Mouse (Mus musculus) cerebellum, postnatal 14 days (tissue): ENCODE results near the gene Mpdu1.
"Not testable (repeated sequence)": the region's sequence is repeated elsewhere in the genome, so short reads cannot be mapped to it uniquely, and the experiment has no call there.

Source experiments
- DNase-seq, 2 experiments: peaks; one replicate each; pipeline ENCODE4 v3.0.0; 2021; ENCODE audit warnings: mixed read lengths in 2 of 2

Gene Mpdu1

GRCm38 (mm10) chr11:69663795-69664194, 1.4 kb upstream of the Mpdu1 start:
- no peak for DNase-seq

- DNase-seq: peak in 1 of 2 experiments; percentile 50
Measured at GRCm38 (mm10) chr11:69662967-69663671, 677 bp upstream of the Mpdu1 start.

- peak in 1 of 2 experiments; percentile 43 for DNase-seq
Measured at GRCm38 (mm10) chr11:69661221-69661881, 1.1 kb downstream of the Mpdu1 start.

DNA sequence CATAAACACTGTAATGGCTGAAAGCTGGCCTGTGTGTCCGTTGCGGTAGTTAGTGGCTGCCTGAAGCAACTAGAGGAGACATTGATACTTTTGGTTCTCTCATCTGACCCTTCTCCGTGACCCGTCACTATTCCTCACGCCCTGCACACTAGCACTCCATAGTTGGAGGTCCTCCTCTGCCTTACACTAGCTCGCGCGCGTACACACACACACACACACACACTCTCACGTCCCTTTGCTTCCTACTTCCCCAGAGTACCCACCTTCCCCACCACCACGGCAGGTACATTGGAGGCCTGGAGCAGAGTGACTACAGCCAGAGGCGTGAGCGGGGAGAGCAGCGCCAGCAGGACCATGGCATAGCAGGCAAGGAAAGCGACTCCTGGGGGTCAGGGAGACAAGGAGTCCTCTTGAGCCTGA, 5.0 kb downstream of the Mpdu1 start:
- DNase-seq: no peak

DNA sequence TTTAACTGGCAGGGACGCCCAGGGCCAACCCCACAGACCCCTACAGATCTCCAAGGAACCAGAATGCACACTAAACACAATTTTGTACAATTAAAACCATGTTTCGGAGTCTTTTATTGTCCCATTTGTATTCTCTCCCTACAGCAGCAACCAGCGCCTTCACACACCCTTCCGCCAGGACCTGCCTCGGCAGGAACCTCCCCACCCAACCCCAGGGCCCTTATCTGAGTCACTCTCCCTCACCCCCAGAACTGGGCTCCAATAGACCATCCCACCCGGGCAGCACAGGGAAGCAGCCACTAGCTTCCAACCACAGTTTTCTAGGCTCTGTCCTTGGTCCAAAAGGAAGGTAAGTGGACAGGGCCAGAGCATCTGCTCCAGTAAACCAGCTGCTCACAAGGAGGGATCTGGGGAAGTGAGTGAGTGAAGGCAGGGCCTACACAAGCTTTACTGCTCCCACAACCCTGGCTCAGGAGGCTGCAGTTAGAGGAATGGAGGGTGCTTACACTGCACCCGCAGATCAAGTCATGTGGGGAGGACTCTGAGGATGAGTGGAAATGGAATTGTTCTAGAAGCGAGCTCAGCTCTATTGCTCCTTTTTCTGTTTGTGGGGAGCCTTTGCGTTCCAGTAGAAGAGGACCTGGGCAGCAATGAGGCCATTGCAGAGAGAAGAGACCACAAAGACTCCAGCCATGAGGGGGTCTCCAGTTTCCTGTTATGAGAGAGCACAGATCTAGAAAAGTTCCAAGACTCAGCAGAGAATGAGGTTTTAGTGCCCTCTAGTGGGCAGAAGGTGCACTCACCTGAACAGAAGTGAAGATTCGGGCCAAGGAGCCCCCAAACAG, 5.6 kb downstream of the Mpdu1 start:
- DNase-seq: peak; percentile 69 to 76

GRCm38 (mm10) chr11:69656065-69656455, 6.4 kb downstream of the Mpdu1 start:
- no peak for DNase-seq

DNA sequence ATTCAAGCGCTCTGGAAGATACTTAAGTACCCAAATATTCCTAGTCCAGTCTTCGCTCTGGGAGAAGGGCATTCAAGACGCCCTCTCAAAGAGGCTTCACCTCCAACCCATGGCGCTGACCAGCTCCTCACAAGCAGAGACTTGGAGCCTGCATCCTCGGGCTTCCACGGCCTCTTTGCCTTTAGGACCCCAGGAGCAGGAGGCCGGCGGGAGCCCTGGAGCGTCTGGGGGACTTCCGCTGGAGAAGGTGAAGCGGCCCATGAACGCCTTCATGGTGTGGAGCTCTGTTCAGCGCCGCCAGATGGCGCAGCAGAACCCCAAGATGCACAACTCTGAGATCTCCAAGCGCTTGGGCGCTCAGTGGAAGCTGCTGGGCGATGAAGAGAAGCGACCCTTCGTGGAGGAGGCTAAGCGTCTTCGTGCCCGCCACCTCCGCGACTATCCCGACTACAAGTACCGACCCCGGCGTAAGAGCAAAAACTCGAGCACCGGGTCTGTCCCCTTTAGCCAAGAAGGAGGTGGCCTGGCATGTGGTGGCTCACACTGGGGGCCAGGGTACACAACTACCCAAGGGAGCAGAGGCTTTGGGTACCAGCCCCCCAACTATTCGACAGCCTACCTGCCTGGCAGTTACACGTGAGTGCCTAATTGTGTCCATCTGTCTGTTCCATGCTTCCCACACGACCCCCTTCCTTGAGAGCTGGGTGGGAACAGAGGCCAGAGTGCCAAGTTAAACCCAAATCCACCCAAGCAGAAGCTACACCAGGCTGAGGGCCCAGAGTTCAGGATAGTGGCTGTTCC, 7.0 kb downstream of the Mpdu1 start, which contains the start of gene Sox15:
TSS of gene Sox15 (plus strand) at position 51 of the 801 bp plus-strand sequence.
- peak; percentile 82 to 85 for DNase-seq

DNA sequence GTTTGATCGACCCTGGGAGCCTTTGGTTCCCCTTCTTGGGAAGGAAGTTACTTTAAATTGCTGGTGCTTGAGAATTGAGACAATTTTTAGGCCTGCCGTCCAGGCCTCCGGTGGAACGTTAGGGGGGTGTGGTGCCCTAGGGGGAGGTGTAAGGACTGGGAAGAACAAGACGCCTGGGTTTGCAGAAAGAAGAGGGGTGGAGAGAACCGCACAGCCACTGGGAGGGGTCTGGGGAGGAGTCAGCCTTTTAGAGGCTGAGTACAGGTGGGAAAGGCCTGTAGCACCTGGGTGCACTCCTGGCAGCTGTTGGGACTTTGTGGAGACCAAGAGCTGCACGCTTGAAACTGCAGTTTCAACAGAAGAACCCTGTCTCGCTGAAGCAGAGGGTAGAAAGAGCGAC, 7.7 kb downstream of the Mpdu1 start:
- DNase-seq: no peak

DNA sequence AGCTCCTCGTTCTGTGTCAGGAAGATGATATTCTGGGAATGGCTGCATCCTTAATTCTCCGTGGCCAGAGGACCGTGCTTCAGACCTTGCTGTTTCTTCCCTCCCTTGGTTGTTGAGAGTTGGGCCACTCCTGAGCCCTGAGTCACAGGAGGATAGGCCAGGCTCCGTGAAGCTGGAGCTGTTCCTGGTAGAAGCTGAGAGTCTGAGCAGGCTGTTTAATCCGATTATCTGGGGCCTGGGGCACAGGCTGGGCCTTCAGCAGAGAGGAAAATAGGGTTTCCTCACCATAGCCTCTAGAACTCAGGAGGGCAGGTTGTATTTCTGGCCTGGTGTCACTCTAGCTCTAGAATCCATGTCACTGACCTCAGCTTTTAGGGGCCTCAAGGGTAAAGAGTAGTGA, 9.0 kb downstream of the Mpdu1 start:
- no peak for DNase-seq

- no peak for DNase-seq
Measured at GRCm38 (mm10) chr11:69645860-69646259, 16.6 kb downstream of the Mpdu1 start.

DNA sequence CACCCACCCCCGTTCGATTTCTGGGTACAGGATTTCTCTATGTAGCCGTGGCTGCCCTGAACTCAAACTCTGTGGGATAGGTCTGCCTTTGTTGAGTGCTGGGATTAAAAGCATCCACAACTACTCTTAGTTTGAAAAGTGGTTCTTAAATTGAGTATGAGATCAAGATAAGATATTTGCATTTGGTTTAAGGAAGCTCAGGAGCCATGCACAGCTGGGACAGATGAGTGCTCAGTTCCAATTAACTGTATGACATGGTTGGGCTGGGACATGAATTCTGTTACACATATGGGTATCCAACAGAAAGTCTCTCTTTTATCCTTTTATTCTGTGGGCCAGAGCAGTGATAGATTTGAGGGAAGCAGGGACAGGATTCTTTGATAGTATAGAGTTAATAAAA, 27.0 kb downstream of the Mpdu1 start:
- DNase-seq: no peak

DNA sequence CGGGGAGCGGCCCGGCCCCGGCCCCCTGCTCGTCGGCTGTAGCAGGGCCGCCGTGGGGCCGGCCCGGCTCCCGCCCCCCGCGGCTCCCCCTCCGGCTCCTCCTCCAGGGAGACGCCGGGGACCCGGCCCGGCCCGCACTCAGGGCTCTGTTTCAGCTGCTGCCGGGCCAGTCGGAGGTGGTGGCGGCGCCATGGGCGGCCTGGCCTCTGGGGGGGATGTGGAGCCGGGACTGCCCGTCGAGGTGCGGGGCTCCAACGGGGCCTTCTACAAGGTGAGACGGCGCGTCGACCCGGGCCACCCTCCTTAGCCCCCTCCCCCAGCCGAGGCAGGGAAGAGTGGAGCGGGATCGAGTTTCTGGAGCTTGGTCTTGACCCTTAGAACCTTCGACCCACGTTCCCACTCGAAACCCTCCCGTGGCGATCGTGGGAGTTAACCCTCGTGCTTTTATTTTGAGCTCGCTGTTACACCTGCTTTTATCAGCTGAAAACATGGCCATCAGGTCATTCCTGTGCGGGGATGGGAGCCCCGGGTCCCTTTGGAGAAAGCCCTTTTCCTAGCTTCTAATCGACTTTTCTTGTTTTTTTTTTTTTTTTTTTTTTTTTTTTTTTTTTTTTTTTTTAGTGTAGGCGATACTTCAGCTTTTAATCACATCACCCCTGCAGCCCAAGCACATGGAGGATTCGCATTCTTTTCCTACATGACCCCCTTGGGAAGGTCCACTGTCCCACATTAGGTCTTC, 29.1 kb downstream of the Mpdu1 start:
- no peak for DNase-seq

- peak; percentile 100 for DNase-seq
Measured at GRCm38 (mm10) chr11:69632284-69633089, 30.0 kb downstream of the Mpdu1 start, which contains the start of gene Fxr2. Fxr2 (plus strand) TSS chr11:69632990.

DNA sequence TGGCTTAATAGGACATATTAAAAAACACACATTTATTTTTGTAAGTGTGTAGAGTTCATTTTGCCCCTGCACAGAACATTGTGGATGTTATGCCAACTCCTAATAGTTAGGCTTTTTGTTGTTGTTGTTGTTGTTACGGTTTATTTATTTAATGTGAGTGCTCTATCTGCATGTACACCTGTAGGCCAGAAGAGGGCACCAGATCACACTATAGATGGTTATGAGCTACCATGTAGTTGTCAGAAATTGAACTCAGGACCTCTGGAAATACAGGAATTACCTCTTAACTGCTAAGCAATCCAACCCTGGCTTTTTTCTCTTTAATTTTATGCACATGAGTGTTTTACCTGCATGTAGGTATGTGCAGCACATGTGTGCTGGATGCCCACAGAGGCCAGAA, 32.6 kb downstream of the Mpdu1 start:
- DNase-seq: no peak

DNA sequence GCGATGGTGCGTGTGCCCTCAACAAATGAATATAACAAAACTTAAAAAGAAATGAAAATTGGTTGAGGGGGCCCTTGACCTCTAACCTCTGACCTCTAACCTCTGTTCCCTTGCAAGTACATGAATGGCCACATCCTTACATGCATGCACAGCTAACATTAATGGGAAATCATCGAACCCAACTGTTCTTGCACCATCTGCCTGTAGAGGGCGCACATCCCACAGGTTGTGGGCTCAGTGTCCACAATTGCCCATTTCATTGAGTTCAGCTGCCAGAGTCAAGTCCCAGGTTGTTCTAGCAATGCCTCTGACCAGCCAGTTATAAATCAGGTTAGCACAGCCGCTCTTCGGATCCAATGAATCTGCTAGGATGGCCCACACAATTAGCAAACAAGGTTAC, 34.2 kb downstream of the Mpdu1 start:
- peak; percentile 92 to 94 for DNase-seq

DNA sequence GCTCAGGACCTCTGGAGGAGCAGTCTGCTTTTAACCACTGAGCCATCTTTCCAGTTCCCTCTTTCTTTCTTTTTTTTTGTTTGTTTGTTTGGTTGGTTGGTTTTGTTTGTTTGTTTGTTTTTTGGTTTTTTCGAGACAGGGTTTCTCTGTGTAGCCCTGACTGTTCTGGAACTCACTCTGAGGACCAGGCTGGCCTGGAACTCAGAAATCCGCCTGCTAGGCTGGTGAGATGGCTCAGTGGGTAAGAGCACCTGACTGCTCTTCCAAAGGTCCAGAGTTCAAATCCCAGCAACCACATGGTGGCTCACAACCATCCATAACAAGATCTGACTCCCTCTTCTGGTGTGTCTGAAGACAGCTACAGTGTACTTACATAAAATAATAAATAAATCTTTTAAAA, 38.1 kb downstream of the Mpdu1 start:
- not testable (repeated sequence) for DNase-seq

GRCm38 (mm10) chr11:69623006-69623405, 39.4 kb downstream of the Mpdu1 start:
- no peak for DNase-seq

GRCm38 (mm10) chr11:69622406-69622805, 40.0 kb downstream of the Mpdu1 start:
- DNase-seq: peak; percentile 74 to 78

DNA sequence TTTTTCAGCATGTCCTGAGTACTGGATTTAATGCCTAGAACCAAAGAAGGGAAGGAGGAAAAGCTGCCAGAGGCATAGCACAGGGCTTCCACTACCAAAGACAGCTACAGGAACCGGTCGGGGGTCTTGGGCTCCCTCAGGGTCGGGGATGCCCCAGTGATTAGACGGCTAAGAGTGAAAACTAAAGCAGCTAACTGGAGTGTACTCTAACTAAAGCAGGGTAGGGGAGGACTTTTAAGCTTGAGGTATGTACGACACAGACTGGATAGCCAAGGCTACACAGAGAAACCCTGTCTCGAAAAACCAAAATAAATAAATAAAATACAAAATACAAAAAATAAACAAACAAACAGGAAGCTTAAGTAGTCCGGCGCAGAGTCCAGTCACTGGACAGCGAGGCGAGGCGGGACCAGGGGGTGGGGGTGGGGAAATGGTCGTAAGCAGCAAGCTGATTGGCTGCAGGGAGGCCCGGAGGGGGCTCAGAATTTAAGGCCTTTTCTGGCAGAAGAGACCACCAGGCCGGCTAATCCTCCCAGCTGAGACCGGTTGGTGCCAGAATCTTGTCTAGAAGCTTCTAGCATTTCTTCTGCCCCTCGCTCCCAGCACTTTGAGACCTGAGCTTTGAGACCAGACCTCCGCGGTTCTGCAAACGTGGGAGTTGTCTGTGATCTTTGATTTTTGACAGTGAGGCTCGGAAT, 40.7 kb downstream of the Mpdu1 start, which contains the start of gene Sat2:
TSS of gene Sat2 (plus strand) at position 454 of the 698 bp plus-strand sequence.
- DNase-seq: peak; percentile 82 to 83
